Mouse (Mus musculus): ENCODE measurements around the gene Plk3. TPM values are rescaled to one million over a fixed set of nuclear protein-coding genes. Genes with fewer than 3 reads are reported as not detected.
A peak's percentile ranks its signal among the peaks of the same experiment; 100 is the strongest.

The Plk3 gene
- total RNA-seq, 1 experiment from 2014 or later: 2.9 TPM

GRCm38 (mm10) chr4:117140613-117141012 lies 6.8 kb upstream of the Plk3 start:
- no peak for ATAC-seq (replicated peaks; ENCODE audit: low read depth, poor library complexity, severe bottlenecking)

GRCm38 (mm10) chr4:117139217-117139612 lies 5.5 kb upstream of the Plk3 start:
- peak; percentile 57 for ATAC-seq (replicated peaks; ENCODE audit: low read depth, poor library complexity, severe bottlenecking)

- ATAC-seq (replicated peaks; ENCODE audit: low read depth, poor library complexity, severe bottlenecking): no peak
Observed at GRCm38 (mm10) chr4:117138295-117139216, 4.8 kb upstream of the Plk3 start.

GRCm38 (mm10) chr4:117136034-117136433 lies 2.3 kb upstream of the Plk3 start:
- no peak for ATAC-seq (replicated peaks; ENCODE audit: low read depth, poor library complexity, severe bottlenecking)

- no peak for ATAC-seq (replicated peaks; ENCODE audit: low read depth, poor library complexity, severe bottlenecking)
Observed at GRCm38 (mm10) chr4:117134601-117134995, 835 bp upstream of the Plk3 start.

GRCm38 (mm10) chr4:117133366-117133796 lies 382 bp downstream of the Plk3 start:
- ATAC-seq (replicated peaks; ENCODE audit: low read depth, poor library complexity, severe bottlenecking): 0 out of 2 replicates have a peak, but pooled peaks have one; percentile 7

GRCm38 (mm10) chr4:117132794-117133143 lies 994 bp downstream of the Plk3 start:
- no peak for ATAC-seq (replicated peaks; ENCODE audit: low read depth, poor library complexity, severe bottlenecking)

- ATAC-seq (replicated peaks; ENCODE audit: low read depth, poor library complexity, severe bottlenecking): no peak
Observed at GRCm38 (mm10) chr4:117131890-117132793, 1.6 kb downstream of the Plk3 start.

- ATAC-seq (replicated peaks; ENCODE audit: low read depth, poor library complexity, severe bottlenecking): no peak
Observed at GRCm38 (mm10) chr4:117131198-117131597, 2.6 kb downstream of the Plk3 start.

GRCm38 (mm10) chr4:117130790-117131189 lies 3.0 kb downstream of the Plk3 start:
- ATAC-seq (replicated peaks; ENCODE audit: low read depth, poor library complexity, severe bottlenecking): no peak

GRCm38 (mm10) chr4:117127991-117128686 lies 5.6 kb downstream of the Plk3 start:
- no peak for ATAC-seq (replicated peaks; ENCODE audit: low read depth, poor library complexity, severe bottlenecking)

- ATAC-seq (replicated peaks; ENCODE audit: low read depth, poor library complexity, severe bottlenecking): peak; percentile 11; the same call in 1 of the 2 replicates
Observed at GRCm38 (mm10) chr4:117126675-117127290, 7.0 kb downstream of the Plk3 start, which contains the start of gene Tctex1d4. Gene Tctex1d4, plus strand, starts transcription at chr4:117126794.

GRCm38 (mm10) chr4:117125910-117126674 lies 7.7 kb downstream of the Plk3 start:
- ATAC-seq (replicated peaks; ENCODE audit: low read depth, poor library complexity, severe bottlenecking): peak; percentile 45

GRCm38 (mm10) chr4:117125348-117125909 lies 8.3 kb downstream of the Plk3 start, which contains the start of gene Btbd19:
Gene Btbd19, minus strand, starts transcription at chr4:117125725.
- ATAC-seq (replicated peaks; ENCODE audit: low read depth, poor library complexity, severe bottlenecking): no peak

GRCm38 (mm10) chr4:117124518-117125347 lies 9.0 kb downstream of the Plk3 start:
- ATAC-seq (replicated peaks; ENCODE audit: low read depth, poor library complexity, severe bottlenecking): peak; percentile 31

- ATAC-seq (replicated peaks; ENCODE audit: low read depth, poor library complexity, severe bottlenecking): no peak
Observed at GRCm38 (mm10) chr4:117124218-117124517, 9.6 kb downstream of the Plk3 start.

GRCm38 (mm10) chr4:117123546-117124217 lies 10.1 kb downstream of the Plk3 start:
- no peak for ATAC-seq (replicated peaks; ENCODE audit: low read depth, poor library complexity, severe bottlenecking)
